Mouse (Mus musculus) layer of hippocampus, postnatal 36 days (tissue): ENCODE results near the gene Kif6. TPM values are rescaled to one million over a fixed set of nuclear protein-coding genes. Genes with fewer than 3 reads are reported as not detected.

Source experiments
- DNase-seq, 2 experiments: peaks; one replicate each; pipeline ENCODE4 v3.0.0; 2022
- total RNA-seq, 2 experiments: library from RNA; stranded (reverse); gene quantifications; 2 replicates each; pipeline ENCODE4 v1.2.3; 2021

Gene Kif6
- total RNA-seq, 2 experiments from 2014 or later: 4.7 to 5.0 TPM

- DNase-seq: no peak
Measured at GRCm38 (mm10) chr17:49792217-49792743, 177.3 kb downstream of the Kif6 start.

- DNase-seq: no peak
Measured at GRCm38 (mm10) chr17:49792946-49793345, 178.0 kb downstream of the Kif6 start.

- DNase-seq: no peak
Measured at GRCm38 (mm10) chr17:49793965-49794364, 179.0 kb downstream of the Kif6 start.

GRCm38 (mm10) chr17:49795241-49795640 lies 180.3 kb downstream of the Kif6 start:
- DNase-seq: no peak

GRCm38 (mm10) chr17:49796116-49796515 lies 181.2 kb downstream of the Kif6 start:
- no peak for DNase-seq

GRCm38 (mm10) chr17:49799168-49799567 lies 184.2 kb downstream of the Kif6 start:
- DNase-seq: no peak

GRCm38 (mm10) chr17:49800157-49800556 lies 185.2 kb downstream of the Kif6 start:
- no peak for DNase-seq

- DNase-seq: no peak
Measured at GRCm38 (mm10) chr17:49807461-49807860, 192.5 kb downstream of the Kif6 start.

- no peak for DNase-seq
Measured at GRCm38 (mm10) chr17:49808712-49809343, 193.9 kb downstream of the Kif6 start.

GRCm38 (mm10) chr17:49813893-49814640 lies 199.1 kb downstream of the Kif6 start:
- no peak for DNase-seq

- DNase-seq: peak in 1 of 2 experiments; percentile 31
Measured at GRCm38 (mm10) chr17:49816067-49816565, 201.2 kb downstream of the Kif6 start.

GRCm38 (mm10) chr17:49816703-49817102 lies 201.8 kb downstream of the Kif6 start:
- no peak for DNase-seq

- no peak for DNase-seq
Measured at GRCm38 (mm10) chr17:49820203-49820602, 205.3 kb downstream of the Kif6 start.

GRCm38 (mm10) chr17:49824142-49824840 lies 209.4 kb downstream of the Kif6 start:
- peak; percentile 60 to 65 for DNase-seq

GRCm38 (mm10) chr17:49824841-49825450 lies 210.0 kb downstream of the Kif6 start:
- no peak for DNase-seq

- DNase-seq: no peak
Measured at GRCm38 (mm10) chr17:49825831-49826230, 210.9 kb downstream of the Kif6 start.

GRCm38 (mm10) chr17:49831745-49832144 lies 216.8 kb downstream of the Kif6 start:
- DNase-seq: no peak

- no peak for DNase-seq
Measured at GRCm38 (mm10) chr17:49834044-49834545, 219.2 kb downstream of the Kif6 start.

- DNase-seq: no peak
Measured at GRCm38 (mm10) chr17:49837417-49837816, 222.5 kb downstream of the Kif6 start.

GRCm38 (mm10) chr17:49839243-49839642 lies 224.3 kb downstream of the Kif6 start:
- no peak for DNase-seq

- no peak for DNase-seq
Measured at GRCm38 (mm10) chr17:49851210-49851609, 236.3 kb downstream of the Kif6 start.

GRCm38 (mm10) chr17:49852183-49852582 lies 237.2 kb downstream of the Kif6 start:
- no peak for DNase-seq
